Mouse (Mus musculus) gastrocnemius, adult 2 months (tissue): Measurements from ENCODE around the gene Pnrc1. TPM values are rescaled to one million over a fixed set of nuclear protein-coding genes. Genes with fewer than 3 reads are reported as not detected.

Experiments
- DNase-seq: peaks from one replicate; pipeline ENCODE4 v3.0.0; 2022
- H3K27ac ChIP-seq: fragments of 200-600 bp; 2 replicates; pipeline ENCODE4 v1.8.1; 2022; ENCODE audit warnings: mild to moderate bottlenecking
- H3K4me3 ChIP-seq: fragments of 200-600 bp; 2 replicates; pipeline ENCODE4 v1.8.1; 2022; ENCODE audit warnings: mild to moderate bottlenecking, moderate library complexity
- CTCF ChIP-seq: fragments of 200-600 bp; IDR thresholded peaks from 2 replicates; pipeline ENCODE4 v1.8.1; 2022; ENCODE audit warnings: antibody characterized with exemption, mild to moderate bottlenecking, moderate library complexity
- intact Hi-C: fragments of 180-260 bp; cut with DNase I; formaldehyde crosslinking; loops from one replicate; pipeline ENCODE4 v1.15.1; 2025
- total RNA-seq, 2 experiments: library from RNA; stranded (reverse); gene quantifications; 2 replicates each; pipeline ENCODE4 v1.2.3; 2021

Gene Pnrc1
- total RNA-seq, 2 experiments from 2014 or later = 267 to 279 TPM

GRCm38 (mm10) chr4:33243016-33243758 lies 46.8 kb downstream of the Pnrc1 start:
- H3K4me3 ChIP-seq = no peak overlapping the region
- TF ChIP-seq CTCF = no peak
- no peak for DNase-seq
- intact Hi-C loops = loop anchor here (10.0 kb wide), 1 partner anchor 628 kb away; the partner anchor contains the start of gene Casp8ap2
- 0 out of 2 replicates have a peak overlapping the region, but pooled peaks have one; percentile 8 for H3K27ac ChIP-seq

GRCm38 (mm10) chr4:33242536-33242935 lies 47.4 kb downstream of the Pnrc1 start:
- Histone ChIP-seq H3K4me3 (no peak overlapping the region), H3K27ac (no peak overlapping the region)
- no peak for TF ChIP-seq CTCF
- no peak for DNase-seq
- intact Hi-C loops = loop anchor here (10.0 kb wide), 1 partner anchor 628 kb away; the partner anchor contains the start of gene Casp8ap2

GRCm38 (mm10) chr4:33230881-33231280 lies 59.1 kb downstream of the Pnrc1 start:
- no peak for TF ChIP-seq CTCF
- H3K4me3 ChIP-seq = no peak overlapping the region
- DNase-seq = no peak
- intact Hi-C loops = no loop called here
- no peak overlapping the region for H3K27ac ChIP-seq

- Histone ChIP-seq H3K27ac (no peak overlapping the region), H3K4me3 (no peak overlapping the region)
- intact Hi-C loops = no loop called here
- DNase-seq = no peak
- no peak for TF ChIP-seq CTCF
These were observed 60.3 kb downstream of the Pnrc1 start for GRCm38 (mm10) chr4:33229639-33230038.

- no peak overlapping the region for H3K27ac ChIP-seq
- no peak overlapping the region for H3K4me3 ChIP-seq
- DNase-seq = no peak
- TF ChIP-seq CTCF = no peak
- intact Hi-C loops = no loop called here
These were observed 62.8 kb downstream of the Pnrc1 start for GRCm38 (mm10) chr4:33227164-33227563.

- no peak overlapping the region for H3K4me3 ChIP-seq
- intact Hi-C loops = no loop called here
- no peak for TF ChIP-seq CTCF
- DNase-seq = no peak
- H3K27ac ChIP-seq = no peak overlapping the region
These were observed 65.8 kb downstream of the Pnrc1 start for GRCm38 (mm10) chr4:33224003-33224675.

GRCm38 (mm10) chr4:33221847-33222246 lies 68.1 kb downstream of the Pnrc1 start:
- Histone ChIP-seq H3K4me3 (no peak overlapping the region), H3K27ac (no peak overlapping the region)
- no peak for TF ChIP-seq CTCF
- intact Hi-C loops = no loop called here
- DNase-seq = no peak

- peak; percentile 25 for DNase-seq
- intact Hi-C loops = no loop called here
- peak within 1 kb of the TSS; percentile 75 for H3K4me3 ChIP-seq
- peak; percentile 38 for TF ChIP-seq CTCF
- no peak within 1 kb of the TSS; the same call in 1 of the 2 replicates for H3K27ac ChIP-seq
These were observed 80.8 kb downstream of the Pnrc1 start, which contains the start of gene Srsf12 for GRCm38 (mm10) chr4:33208881-33209841. Gene Srsf12, plus strand, starts transcription at chr4:33208991.

- H3K27ac ChIP-seq = no peak overlapping the region
- TF ChIP-seq CTCF = no peak
- H3K4me3 ChIP-seq = no peak overlapping the region
- DNase-seq = no peak
- intact Hi-C loops = no loop called here
These were observed 82.4 kb downstream of the Pnrc1 start for GRCm38 (mm10) chr4:33207551-33207950.

GRCm38 (mm10) chr4:33204682-33205081 lies 85.3 kb downstream of the Pnrc1 start:
- Histone ChIP-seq H3K4me3 (no peak overlapping the region), H3K27ac (no peak overlapping the region)
- peak; percentile 59 for DNase-seq
- intact Hi-C loops = loop anchor here (1.0 to 2.0 kb wide), 2 partner anchors 56 to 88 kb away; no protein-coding TSS in a partner anchor
- peak; percentile 80 for TF ChIP-seq CTCF

GRCm38 (mm10) chr4:33198117-33198516 lies 91.8 kb downstream of the Pnrc1 start:
- no peak overlapping the region for H3K4me3 ChIP-seq
- no peak for DNase-seq
- H3K27ac ChIP-seq = no peak overlapping the region
- TF ChIP-seq CTCF = no peak
- intact Hi-C loops = no loop called here

Other genes starting within 250 kb of the Pnrc1 start
- 1 to 10 TPM; 2.8 to 4.7 TPM for gene Gabrr2, start 227.2 kb downstream of the Pnrc1 start, total RNA-seq
- under 1 TPM; 0.20 to 0.38 TPM for gene Gabrr1, start 157.6 kb downstream of the Pnrc1 start, total RNA-seq
- 10 to 100 TPM; 36.2 to 52.3 TPM for gene Pm20d2, start 100.4 kb downstream of the Pnrc1 start, total RNA-seq
- gene Srsf12, start 81.2 kb downstream of the Pnrc1 start, total RNA-seq = not detected
- gene Rngtt, start 20.1 kb upstream of the Pnrc1 start, total RNA-seq = 10 to 100 TPM in 1 of 2 experiments, 1 to 10 TPM in 1; 7.1 to 10.0 TPM